Mouse (Mus musculus): ENCODE results near the gene Vdr. TPM values are rescaled to one million over a fixed set of nuclear protein-coding genes. Genes with fewer than 3 reads are reported as not detected.

Vdr gene
- total RNA-seq (2014; rRNA removed) (0.09 and 0.27 TPM in 2 replicates), polyA plus RNA-seq (2015; fragmentation: Nextera tagmentation; extraction: Ambion mirVana) (0.12 and 0.22 TPM in 2 replicates)

DNA sequence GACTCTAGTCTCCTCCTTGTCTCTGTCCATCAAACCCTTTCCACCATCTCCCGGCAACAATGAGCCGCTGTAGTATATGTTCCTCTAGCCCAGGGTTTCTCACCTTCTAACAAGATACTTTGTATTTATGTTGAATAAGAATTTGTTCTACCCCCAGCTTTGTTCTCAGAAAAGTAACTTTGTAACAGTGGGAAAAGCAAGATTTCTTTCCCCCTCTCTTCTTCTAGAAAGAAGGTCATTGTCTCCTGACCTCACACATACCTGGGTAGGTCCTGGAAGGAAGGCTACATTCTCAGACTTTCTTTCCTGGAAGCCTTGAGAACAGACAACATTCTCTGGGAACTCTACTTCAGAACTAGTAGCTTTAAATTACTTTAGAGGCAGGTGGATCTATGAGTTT lies at the start of gene Vdr:
Gene Vdr, minus strand, starts transcription at position 101 of the 400 bp plus-strand sequence.
- no peak within 1 kb of the TSS for H3K27ac ChIP-seq (ENCODE audit: low read depth, low read length)
- H3K4me2 ChIP-seq (ENCODE audit: low read depth, low read length, poor library complexity, severe bottlenecking): no peak within 1 kb of the TSS
- 94% methylated on average over 2 of the region's 2 CpGs for WGBS
- peaks cover 8% of the 10 kb centered on the region; the same call in 1 of the 2 replicates for H3K4me1 ChIP-seq (ENCODE audit: insufficient read depth, low read length)
- H3K36me3 ChIP-seq (ENCODE audit: insufficient read depth, low read length): no peaks in the 10 kb centered on the region
- no peak for ATAC-seq (ENCODE audit: low FRiP score)
- no peak for TF ChIP-seq CTCF (IDR thresholded peaks at IDR 0.05)
- DNase-seq (ENCODE audit: low spot score): no peak
- H3K9me3 ChIP-seq (ENCODE audit: low read length): no peaks in the 10 kb centered on the region
- no peak within 1 kb of the TSS for H3K4me3 ChIP-seq (ENCODE audit: low read depth, low read length)
- H3K27me3 ChIP-seq (ENCODE audit: insufficient read depth, low read length): peaks cover 20% of the 10 kb centered on the region
- H3K9ac ChIP-seq (replicated peaks; ENCODE audit: low read length, poor library complexity, severe bottlenecking): no peak within 1 kb of the TSS

DNA sequence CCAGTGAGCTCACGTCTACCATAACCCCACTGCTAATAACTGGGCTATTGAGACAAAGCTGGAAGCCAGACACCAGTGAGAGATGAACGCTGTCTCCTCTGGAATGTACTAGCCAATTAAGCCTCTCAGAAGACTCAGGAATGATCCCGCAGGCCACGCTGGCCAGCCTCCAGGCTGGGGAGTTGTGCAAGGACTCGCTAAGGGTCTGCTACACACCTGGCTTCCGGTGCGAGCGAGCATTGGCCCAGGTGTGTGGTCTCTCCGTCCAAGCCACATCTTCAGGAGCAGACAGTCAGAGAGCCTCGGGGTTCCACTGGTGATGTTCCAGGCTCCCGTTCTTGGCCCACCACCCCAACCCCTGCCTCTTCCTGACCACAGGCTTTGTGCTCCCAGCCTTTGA lies 46.0 kb upstream of the Vdr start:
- ATAC-seq (ENCODE audit: low FRiP score): no peak
- H3K27me3 ChIP-seq (ENCODE audit: insufficient read depth, low read length): no peaks in the 10 kb centered on the region
- TF ChIP-seq CTCF (IDR thresholded peaks at IDR 0.05): no peak
- 74% methylated on average over 11 of the region's 11 CpGs for WGBS
- no peaks in the 10 kb centered on the region for H3K4me1 ChIP-seq (ENCODE audit: insufficient read depth, low read length)
- no peaks in the 10 kb centered on the region for H3K9me3 ChIP-seq (ENCODE audit: low read length)
- H3K27ac ChIP-seq (ENCODE audit: low read depth, low read length): no peak overlapping the region
- no peak overlapping the region for H3K9ac ChIP-seq (replicated peaks; ENCODE audit: low read length, poor library complexity, severe bottlenecking)
- no peaks in the 10 kb centered on the region for H3K36me3 ChIP-seq (ENCODE audit: insufficient read depth, low read length)
- H3K4me2 ChIP-seq (ENCODE audit: low read depth, low read length, poor library complexity, severe bottlenecking): no peak overlapping the region
- no peak for DNase-seq (ENCODE audit: low spot score)
- no peak overlapping the region for H3K4me3 ChIP-seq (ENCODE audit: low read depth, low read length)

DNA sequence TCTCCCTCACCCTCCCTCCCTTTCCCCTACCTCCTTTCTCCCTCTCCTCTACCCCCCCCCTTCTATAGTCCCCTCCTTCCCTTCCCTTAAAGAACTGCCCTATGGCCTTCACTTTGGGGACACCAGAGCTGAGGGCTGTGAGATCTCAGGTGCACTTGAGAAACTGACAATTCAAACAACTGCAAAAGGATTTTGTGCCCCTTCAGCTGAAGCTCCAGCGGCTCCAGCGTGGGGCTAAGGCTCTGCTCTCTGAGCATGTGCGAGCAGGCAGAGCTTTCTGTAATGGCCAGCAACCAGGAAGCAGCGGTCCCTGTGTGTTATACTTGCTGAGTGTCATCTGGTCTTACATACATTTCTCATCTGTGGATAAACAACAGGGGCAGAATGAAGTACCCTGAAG lies 45.3 kb upstream of the Vdr start:
- Histone ChIP-seq H3K27ac (ENCODE audit: low read depth, low read length) (no peak overlapping the region), H3K4me3 (ENCODE audit: low read depth, low read length) (no peak overlapping the region), H3K9me3 (ENCODE audit: low read length) (no peaks in the 10 kb centered on the region), H3K36me3 (ENCODE audit: insufficient read depth, low read length) (no peaks in the 10 kb centered on the region), H3K9ac (replicated peaks; ENCODE audit: low read length, poor library complexity, severe bottlenecking) (no peak overlapping the region), H3K4me2 (ENCODE audit: low read depth, low read length, poor library complexity, severe bottlenecking) (no peak overlapping the region), H3K4me1 (ENCODE audit: insufficient read depth, low read length) (no peaks in the 10 kb centered on the region), H3K27me3 (ENCODE audit: insufficient read depth, low read length) (no peaks in the 10 kb centered on the region)
- TF ChIP-seq CTCF (IDR thresholded peaks at IDR 0.05): no peak
- ATAC-seq (ENCODE audit: low FRiP score) (no peak), DNase-seq (ENCODE audit: low spot score) (no peak)
- WGBS: 21% methylated on average over 4 of the region's 4 CpGs

DNA sequence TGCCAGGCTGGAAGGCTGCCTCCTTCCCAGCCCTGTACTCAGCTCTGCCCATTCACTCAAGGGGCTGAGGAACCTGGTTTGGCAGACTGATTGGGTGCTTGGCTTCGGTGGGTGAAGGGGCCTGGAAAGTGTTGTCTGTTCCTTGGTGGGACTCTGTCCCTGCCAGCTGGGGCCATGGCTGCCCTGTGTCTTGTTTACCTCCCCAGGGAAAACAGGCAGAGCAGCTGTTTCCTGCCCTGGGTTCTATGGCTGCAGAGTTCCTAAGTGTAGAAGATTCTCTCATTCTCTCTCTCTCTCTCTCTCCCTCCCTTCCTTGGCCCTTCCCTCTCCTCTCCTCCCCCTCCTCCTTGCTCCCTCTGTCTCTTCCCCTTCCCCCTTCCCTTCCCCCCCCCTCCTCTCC lies 44.9 kb upstream of the Vdr start:
- no peaks in the 10 kb centered on the region for H3K4me1 ChIP-seq (ENCODE audit: insufficient read depth, low read length)
- H3K27ac ChIP-seq (ENCODE audit: low read depth, low read length): no peak overlapping the region
- no peak for TF ChIP-seq CTCF (IDR thresholded peaks at IDR 0.05)
- no peaks in the 10 kb centered on the region for H3K36me3 ChIP-seq (ENCODE audit: insufficient read depth, low read length)
- H3K9ac ChIP-seq (replicated peaks; ENCODE audit: low read length, poor library complexity, severe bottlenecking): no peak overlapping the region
- no peaks in the 10 kb centered on the region for H3K9me3 ChIP-seq (ENCODE audit: low read length)
- 47% methylated on average over 1 of the region's 1 CpGs for WGBS
- ATAC-seq (ENCODE audit: low FRiP score): no peak
- H3K4me2 ChIP-seq (ENCODE audit: low read depth, low read length, poor library complexity, severe bottlenecking): no peak overlapping the region
- no peaks in the 10 kb centered on the region for H3K27me3 ChIP-seq (ENCODE audit: insufficient read depth, low read length)
- no peak for DNase-seq (ENCODE audit: low spot score)
- H3K4me3 ChIP-seq (ENCODE audit: low read depth, low read length): no peak overlapping the region

DNA sequence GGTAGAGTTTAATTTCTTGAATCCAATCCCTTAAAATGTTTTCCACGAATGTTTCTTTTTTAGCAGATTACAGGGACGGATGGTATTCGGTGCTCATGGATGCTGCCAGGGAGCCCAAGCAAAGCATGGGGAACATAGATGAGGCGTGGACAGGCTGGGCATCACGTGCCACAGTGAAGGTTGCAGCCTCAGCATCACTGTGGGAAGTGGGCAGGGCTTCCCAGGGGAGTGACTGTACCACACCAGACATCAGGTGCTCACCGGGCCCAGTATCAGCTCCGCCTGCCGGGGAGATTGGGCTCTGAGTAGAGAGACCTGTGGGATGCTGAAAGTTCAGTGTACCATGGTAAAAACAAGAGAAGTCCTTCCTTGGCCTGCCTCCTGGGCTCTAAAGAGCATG lies 44.2 kb upstream of the Vdr start:
- no peaks in the 10 kb centered on the region for H3K27me3 ChIP-seq (ENCODE audit: insufficient read depth, low read length)
- H3K27ac ChIP-seq (ENCODE audit: low read depth, low read length): no peak overlapping the region
- no peaks in the 10 kb centered on the region for H3K36me3 ChIP-seq (ENCODE audit: insufficient read depth, low read length)
- no peak overlapping the region for H3K9ac ChIP-seq (replicated peaks; ENCODE audit: low read length, poor library complexity, severe bottlenecking)
- no peak for TF ChIP-seq CTCF (IDR thresholded peaks at IDR 0.05)
- H3K4me1 ChIP-seq (ENCODE audit: insufficient read depth, low read length): no peaks in the 10 kb centered on the region
- no peaks in the 10 kb centered on the region for H3K9me3 ChIP-seq (ENCODE audit: low read length)
- no peak for DNase-seq (ENCODE audit: low spot score)
- no peak overlapping the region for H3K4me2 ChIP-seq (ENCODE audit: low read depth, low read length, poor library complexity, severe bottlenecking)
- no peak for ATAC-seq (ENCODE audit: low FRiP score)
- WGBS: 84% methylated on average over 8 of the region's 8 CpGs
- H3K4me3 ChIP-seq (ENCODE audit: low read depth, low read length): no peak overlapping the region

DNA sequence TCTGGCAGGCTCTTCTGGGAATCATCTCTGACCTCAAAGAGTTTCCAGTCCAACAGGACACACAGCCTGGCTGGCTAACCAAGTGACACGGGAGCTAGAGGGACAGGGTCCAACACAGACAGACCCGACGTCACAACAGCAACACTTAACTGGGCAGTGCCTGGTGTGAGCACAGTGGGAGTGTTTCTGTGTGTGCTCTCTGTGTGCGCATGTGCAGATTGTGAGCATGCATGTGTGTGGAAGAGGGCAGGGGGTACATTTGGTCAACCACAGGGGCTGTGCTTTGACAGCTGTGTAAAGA lies 42.4 kb upstream of the Vdr start:
- H3K27me3 ChIP-seq (ENCODE audit: insufficient read depth, low read length): no peaks in the 10 kb centered on the region
- 73% methylated on average over 4 of the region's 4 CpGs for WGBS
- no peak overlapping the region for H3K4me2 ChIP-seq (ENCODE audit: low read depth, low read length, poor library complexity, severe bottlenecking)
- no peak overlapping the region for H3K9ac ChIP-seq (replicated peaks; ENCODE audit: low read length, poor library complexity, severe bottlenecking)
- H3K4me3 ChIP-seq (ENCODE audit: low read depth, low read length): no peak overlapping the region
- H3K4me1 ChIP-seq (ENCODE audit: insufficient read depth, low read length): no peaks in the 10 kb centered on the region
- no peaks in the 10 kb centered on the region for H3K36me3 ChIP-seq (ENCODE audit: insufficient read depth, low read length)
- ATAC-seq (ENCODE audit: low FRiP score): no peak
- no peak for DNase-seq (ENCODE audit: low spot score)
- H3K9me3 ChIP-seq (ENCODE audit: low read length): no peaks in the 10 kb centered on the region
- H3K27ac ChIP-seq (ENCODE audit: low read depth, low read length): no peak overlapping the region
- no peak for TF ChIP-seq CTCF (IDR thresholded peaks at IDR 0.05)

All from midbrain, postnatal 0 days (tissue).